Mouse (Mus musculus) liver, embryonic 14.5 days (tissue): Measurements from ENCODE around the gene Tmtc4.

Source experiments
- CTCF ChIP-seq: IDR thresholded peaks from 2 replicates; pipeline ENCODE4 v1.5.1; 2016; ENCODE audit warnings: antibody characterized with exemption, low read depth, control low read depth
- EP300 ChIP-seq: IDR thresholded peaks from 2 replicates; pipeline ENCODE4 v1.6.1; 2016; ENCODE audit warnings: antibody characterized with exemption, low read depth

GRCm38 (mm10) chr14:122942757-122943474 lies 40.9 kb downstream of the Tmtc4 start:
- TF ChIP-seq EP300: no peak
- no peak for TF ChIP-seq CTCF
